Mouse (Mus musculus) heart, adult 2 months (tissue): ENCODE measurements around the gene Ccl6.

ENCODE experiments used
- CTCF ChIP-seq: fragments of 200-600 bp; IDR thresholded peaks from 2 replicates; pipeline ENCODE4 v1.8.1; 2022; ENCODE audit warnings: antibody characterized with exemption, mild to moderate bottlenecking, moderate library complexity
- EP300 ChIP-seq: fragments of 200-500 bp; IDR thresholded peaks from 2 replicates; pipeline ENCODE4 v1.6.1; 2011; ENCODE audit warnings: low read depth, low read length, control low read depth; ENCODE audit not compliant: insufficient read depth
- POLR2A ChIP-seq: fragments of 200-500 bp; IDR thresholded peaks from 2 replicates; pipeline ENCODE4 v1.6.1; 2011; ENCODE audit warnings: mild to moderate bottlenecking, low read depth, low read length, control low read depth; ENCODE audit not compliant: insufficient read depth

DNA sequence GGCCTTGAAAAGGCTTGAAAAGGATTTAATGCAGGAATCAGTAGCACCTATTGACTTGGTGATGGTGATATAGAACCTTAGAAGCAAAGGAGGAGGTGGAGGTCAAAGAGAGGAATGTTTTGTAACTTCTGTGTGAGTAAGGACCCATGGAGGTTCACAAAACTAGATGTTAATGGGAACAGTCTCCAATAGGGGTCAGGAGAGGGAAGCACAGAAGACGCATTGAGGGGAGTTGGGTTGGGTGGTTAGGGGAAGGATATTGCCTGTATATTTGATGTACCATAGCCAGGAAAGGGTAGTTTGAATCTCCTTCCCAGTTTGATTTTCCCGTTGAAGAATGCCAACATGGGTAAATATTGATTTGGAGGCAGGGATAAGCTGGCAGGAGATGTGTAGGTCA, 8.7 kb downstream of the Ccl6 start:
- TF ChIP-seq EP300, result no peak
- TF ChIP-seq CTCF, result no peak
- no peak for TF ChIP-seq POLR2A
